Mouse (Mus musculus) retina, embryonic 14.5 days (tissue): Measurements from ENCODE around the gene Nkain2.
"Not testable (repeated sequence)": the region's sequence is repeated elsewhere in the genome, so short reads cannot be mapped to it uniquely, and the experiment has no call there.

ENCODE experiments used
- DNase-seq: peaks from one replicate; pipeline ENCODE4 v3.0.0-alpha.2; 2015; ENCODE audit warnings: low spot score

Gene Nkain2

DNA sequence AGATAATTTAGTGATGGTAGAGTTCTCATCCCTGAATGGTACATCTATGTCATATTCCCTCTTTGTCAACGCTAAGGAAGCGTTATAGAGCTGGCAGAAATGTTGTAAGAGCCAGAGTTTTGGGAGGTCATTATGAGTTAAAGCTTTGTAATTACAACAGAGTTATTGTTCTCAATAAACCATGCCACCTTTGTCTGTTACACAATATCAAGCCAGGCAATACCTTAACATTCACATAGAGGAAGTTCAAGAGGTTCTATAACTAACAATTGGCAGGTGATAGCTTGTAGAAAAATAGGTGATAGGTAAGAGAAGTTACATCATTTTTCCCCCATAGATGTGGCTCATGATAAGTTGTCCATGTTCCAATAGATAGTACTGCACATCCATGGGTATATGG is 832.0 kb downstream of the Nkain2 start:
- no peak for DNase-seq

DNA sequence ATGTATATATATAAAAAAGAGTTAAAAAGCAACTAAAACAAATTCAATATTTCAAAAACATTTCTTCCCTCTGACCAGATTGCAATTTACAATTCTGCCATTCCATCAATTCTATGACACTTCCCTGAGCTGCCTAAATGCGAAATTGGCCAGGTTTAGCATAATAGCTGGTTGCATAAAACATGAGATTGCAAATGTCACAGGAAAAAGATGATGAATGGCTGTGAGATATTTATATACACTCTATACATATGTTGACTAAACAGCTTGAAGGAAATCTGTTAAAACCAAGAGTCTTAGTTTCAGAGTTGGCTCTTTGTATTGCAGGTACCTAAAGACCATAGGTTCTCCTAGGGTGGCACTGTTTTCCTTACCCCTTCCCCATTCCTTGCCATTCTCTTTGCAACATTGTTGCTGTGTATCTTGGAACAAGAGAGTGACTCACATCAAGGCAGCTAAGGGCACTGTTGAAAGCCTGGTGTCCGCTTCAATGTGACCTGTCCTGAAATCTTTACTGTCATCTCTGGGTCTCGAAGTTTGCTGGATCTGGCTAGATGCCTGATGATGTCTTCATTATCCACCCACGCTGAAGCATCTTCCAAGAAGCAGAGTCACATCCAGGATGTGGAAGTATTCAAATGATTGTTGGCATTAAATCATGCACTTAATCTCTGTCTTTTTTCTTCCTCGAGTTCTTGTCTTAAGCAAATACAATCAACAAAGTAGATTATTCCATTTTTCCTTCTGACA is 837.5 kb downstream of the Nkain2 start:
- no peak for DNase-seq

DNA sequence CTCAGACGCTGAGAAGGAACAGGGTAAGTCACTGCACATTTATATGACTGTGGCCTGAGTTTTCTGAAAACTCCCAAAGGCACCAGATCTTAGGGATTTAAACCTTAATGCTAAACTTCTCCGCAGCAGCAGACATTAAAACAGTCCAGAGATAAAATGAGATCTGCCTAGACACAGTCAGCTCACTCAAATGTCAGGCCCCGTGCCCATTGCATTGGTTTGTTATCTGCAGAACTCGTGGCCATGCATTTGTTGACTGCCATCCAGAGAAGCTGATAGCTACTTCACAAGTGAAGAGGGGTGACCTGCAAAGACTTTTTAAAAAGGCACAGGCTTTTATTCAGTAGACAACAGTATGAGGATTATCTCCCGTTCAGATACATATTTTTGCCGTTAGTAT is 838.2 kb downstream of the Nkain2 start:
- no peak for DNase-seq

GRCm38 (mm10) chr10:32029996-32030395 is 860.3 kb downstream of the Nkain2 start:
- no peak for DNase-seq

DNA sequence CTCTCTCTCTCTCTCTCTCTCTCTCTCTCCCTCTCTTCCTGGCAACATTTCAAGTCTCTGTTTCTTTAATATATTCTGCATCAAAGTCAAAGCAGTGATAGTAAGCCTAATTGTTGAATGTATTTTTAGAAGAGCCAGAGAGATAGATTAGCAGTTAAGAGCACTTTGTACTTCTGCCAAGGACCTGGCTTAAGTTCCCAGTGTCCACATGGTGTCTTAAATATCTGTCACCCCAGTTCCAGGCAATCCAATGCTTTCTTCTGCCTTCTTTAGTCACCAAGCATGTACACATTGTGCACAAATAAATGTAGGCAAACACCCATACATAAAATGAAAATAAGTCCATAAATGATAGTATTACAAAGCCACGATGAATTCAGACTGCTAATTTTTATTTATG is 871.9 kb downstream of the Nkain2 start:
- no peak for DNase-seq

DNA sequence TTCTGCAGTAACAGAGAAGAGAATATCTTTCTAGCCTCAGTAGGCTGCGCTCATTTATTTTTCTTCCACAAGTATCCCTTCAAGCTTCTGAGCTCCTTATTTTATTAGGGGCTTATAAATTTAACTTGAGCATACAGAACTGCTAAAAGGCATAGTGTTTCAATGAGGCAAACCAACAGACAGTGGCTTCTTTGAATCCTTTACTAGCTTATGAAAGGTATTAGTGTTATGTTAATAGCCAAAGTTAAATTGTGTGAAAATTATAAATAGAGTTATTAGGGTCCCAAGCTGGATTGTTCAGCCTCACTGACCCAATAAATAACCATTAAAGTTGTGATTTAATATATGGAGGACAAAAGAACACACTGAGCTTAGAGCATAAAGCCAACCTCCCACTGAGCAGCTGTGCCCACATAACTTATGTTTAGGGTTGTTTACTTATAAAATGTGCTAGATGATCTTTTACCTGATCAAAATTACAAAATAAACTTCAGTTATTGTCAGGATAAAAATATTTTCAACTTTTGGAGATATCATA is 889.0 kb downstream of the Nkain2 start:
- DNase-seq = no peak

- no peak for DNase-seq
These were observed 897.1 kb downstream of the Nkain2 start for GRCm38 (mm10) chr10:31993205-31993604.

GRCm38 (mm10) chr10:31978387-31978786 is 911.9 kb downstream of the Nkain2 start:
- no peak for DNase-seq

GRCm38 (mm10) chr10:31947178-31947726 is 943.0 kb downstream of the Nkain2 start:
- no peak for DNase-seq

GRCm38 (mm10) chr10:31931961-31932360 is 958.3 kb downstream of the Nkain2 start:
- no peak for DNase-seq

- no peak for DNase-seq
These were observed 962.6 kb downstream of the Nkain2 start for GRCm38 (mm10) chr10:31927657-31928056.

DNA sequence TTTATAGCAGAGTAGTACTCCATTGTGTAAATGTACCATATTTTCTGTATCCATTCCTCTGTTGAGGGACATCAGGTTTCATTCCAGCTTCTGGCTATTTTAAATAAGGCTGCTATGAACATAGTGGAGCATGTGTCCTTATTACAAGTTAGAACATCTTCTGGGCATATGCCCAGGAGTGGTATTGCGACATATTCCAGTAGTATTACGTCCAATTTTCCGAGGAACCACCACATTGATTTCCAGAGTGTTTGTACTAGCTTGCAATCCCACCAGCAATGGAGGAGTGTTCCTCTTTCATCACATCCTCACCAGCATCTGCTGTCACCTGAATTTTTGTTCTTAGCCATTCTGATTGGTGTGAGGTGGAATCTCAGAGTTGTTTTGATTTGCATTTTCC is 969.4 kb downstream of the Nkain2 start:
- not testable (repeated sequence) for DNase-seq

- peak; percentile 12 for DNase-seq
These were observed 982.8 kb downstream of the Nkain2 start for GRCm38 (mm10) chr10:31907488-31907887.

DNA sequence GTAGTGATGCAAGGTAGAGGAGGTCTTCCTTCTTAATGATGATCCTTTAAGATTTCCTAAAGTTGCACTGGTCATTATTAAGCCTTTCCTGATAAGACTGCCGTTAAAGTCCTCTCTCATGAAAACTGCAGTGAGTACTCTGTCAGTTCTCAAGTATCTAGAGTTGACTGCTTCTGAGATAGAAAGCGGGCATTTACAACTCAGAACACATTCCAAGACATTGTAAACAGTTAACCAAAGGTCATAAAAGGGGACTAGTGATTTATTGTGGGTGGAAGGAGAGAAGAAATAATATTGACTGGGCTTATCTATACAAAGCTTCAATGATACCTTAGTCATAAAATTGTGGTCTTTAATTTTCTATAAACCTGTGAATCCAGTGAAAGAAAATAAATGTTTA is 990.8 kb downstream of the Nkain2 start:
- DNase-seq = no peak

GRCm38 (mm10) chr10:31873323-31873895 is 1016.9 kb downstream of the Nkain2 start:
- peak; percentile 37 for DNase-seq

DNA sequence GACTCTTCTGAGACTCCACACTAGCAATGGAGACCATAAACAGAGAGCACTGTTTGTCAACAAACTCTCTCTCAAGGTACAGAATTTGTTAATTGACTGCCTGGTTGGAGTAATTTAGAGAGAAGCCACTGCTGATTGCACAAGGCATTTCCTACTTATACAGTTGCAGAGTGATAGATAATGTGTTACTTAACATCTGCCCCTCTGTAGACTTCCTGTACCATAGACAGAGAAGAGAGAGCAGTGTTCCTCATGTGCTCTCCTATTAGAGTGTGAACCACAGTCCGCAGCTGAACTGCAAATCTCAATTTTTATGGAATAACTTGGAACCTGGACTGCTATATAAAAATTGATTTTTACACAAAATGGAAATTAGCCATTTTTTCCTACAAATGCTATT is 1022.0 kb downstream of the Nkain2 start:
- DNase-seq = no peak

DNA sequence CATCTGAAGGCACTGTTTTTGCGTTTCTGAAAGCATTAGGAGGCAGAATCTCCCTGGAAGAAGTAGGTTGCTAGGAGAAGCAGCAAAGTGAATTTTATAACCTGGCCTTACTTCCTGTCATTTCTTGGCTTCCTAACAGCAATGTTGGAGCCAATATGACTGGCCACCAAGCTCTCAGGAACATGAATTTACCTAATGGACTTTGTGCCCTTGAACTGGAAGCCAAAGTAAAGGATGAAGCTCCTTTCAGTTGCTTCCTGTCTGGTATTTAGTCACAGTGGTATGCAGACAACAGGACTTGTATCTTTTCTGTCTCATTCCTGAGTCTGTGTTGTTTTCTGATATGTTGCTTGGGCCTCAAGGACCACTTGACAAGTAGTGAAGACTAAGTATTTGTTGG is 1063.2 kb downstream of the Nkain2 start:
- no peak for DNase-seq

- no peak for DNase-seq
These were observed 1077.7 kb downstream of the Nkain2 start for GRCm38 (mm10) chr10:31812543-31812942.

- peak; percentile 92 for DNase-seq
These were observed 1147.7 kb downstream of the Nkain2 start for GRCm38 (mm10) chr10:31742443-31743057.

GRCm38 (mm10) chr10:31728036-31728435 is 1162.2 kb downstream of the Nkain2 start:
- DNase-seq = no peak

GRCm38 (mm10) chr10:31647270-31647669 is 1243.0 kb downstream of the Nkain2 start:
- no peak for DNase-seq

GRCm38 (mm10) chr10:31646083-31646482 is 1244.2 kb downstream of the Nkain2 start:
- peak; percentile 3 for DNase-seq
